Mouse (Mus musculus) activated CD4-positive, CD25-positive, alpha-beta regulatory T cell, adult 4 months (primary cell): Measurements from ENCODE around the gene Adam10. TPM values are rescaled to one million over a fixed set of nuclear protein-coding genes. Genes with fewer than 3 reads are reported as not detected.

Experiments used
- ATAC-seq: one replicate; pipeline ENCODE4 v1.8.0; 2017
- polyA plus RNA-seq, 2 experiments: library from polyadenylated mRNA; unstranded; fragments of 100-300 nt; shearing (Covaris generic); gene quantifications; one replicate each; pipeline ENCODE4 v1.2.1; 2017

Gene Adam10
- polyA plus RNA-seq, 2 experiments from 2014 or later, result 72.7 to 77.6 TPM

DNA sequence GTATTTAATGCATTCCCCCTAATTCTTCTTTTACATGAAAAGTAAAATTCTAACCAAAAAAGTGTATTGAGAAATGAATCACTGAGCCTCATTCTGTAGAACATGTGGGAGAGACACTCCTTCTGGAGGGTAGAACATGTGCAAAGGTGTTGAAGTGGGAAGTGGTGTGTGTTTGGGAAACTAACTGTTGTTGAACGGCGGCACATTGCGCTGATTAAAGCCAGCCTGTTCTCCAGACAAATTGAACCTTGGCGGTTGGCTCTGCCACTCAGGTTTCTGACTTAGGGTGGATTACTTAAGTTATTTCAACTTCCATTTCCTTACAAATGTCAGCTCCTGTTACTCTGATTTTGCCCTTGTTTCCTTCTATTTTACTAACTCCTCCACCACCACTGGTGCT lies 5.1 kb upstream of the Adam10 start:
- ATAC-seq, result no peak

DNA sequence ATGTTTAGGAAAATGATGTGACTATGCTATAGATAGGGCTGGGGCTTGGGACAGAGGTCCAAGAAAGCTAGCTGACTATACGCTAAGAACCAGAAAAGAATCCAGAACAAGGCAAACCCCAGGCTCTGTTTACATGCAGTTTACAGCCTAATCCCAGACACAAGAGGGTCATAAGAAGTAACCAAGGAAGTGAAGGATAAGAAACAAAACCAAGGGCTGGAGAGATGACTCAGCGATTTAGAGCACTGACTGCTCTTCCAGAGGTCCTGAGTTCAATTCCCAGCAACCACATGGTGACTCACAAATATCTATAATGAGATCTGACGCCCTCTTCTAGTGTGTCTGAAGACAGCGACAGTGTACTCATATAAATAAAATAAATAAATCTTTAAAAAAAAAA lies 3.7 kb upstream of the Adam10 start:
- ATAC-seq, result no peak

DNA sequence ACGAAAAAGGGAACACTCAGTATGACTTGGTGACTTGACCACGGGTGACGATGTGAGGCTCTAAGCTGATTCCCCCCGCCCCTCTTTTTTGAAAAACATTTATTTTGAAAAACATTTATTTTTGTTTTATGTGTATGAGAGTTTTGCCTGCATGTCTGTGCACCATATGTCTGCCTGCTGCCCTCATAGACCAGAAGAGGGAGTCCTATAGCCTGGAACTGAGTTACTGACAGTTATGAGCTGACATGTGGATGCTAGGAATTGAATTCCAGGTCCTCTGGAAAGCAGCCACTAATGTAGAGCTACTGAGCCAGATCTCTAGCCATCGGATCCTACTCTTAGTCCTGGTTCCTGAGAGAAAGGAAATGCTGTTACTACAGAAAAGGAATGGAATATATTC lies 2.8 kb upstream of the Adam10 start:
- ATAC-seq, result no peak

DNA sequence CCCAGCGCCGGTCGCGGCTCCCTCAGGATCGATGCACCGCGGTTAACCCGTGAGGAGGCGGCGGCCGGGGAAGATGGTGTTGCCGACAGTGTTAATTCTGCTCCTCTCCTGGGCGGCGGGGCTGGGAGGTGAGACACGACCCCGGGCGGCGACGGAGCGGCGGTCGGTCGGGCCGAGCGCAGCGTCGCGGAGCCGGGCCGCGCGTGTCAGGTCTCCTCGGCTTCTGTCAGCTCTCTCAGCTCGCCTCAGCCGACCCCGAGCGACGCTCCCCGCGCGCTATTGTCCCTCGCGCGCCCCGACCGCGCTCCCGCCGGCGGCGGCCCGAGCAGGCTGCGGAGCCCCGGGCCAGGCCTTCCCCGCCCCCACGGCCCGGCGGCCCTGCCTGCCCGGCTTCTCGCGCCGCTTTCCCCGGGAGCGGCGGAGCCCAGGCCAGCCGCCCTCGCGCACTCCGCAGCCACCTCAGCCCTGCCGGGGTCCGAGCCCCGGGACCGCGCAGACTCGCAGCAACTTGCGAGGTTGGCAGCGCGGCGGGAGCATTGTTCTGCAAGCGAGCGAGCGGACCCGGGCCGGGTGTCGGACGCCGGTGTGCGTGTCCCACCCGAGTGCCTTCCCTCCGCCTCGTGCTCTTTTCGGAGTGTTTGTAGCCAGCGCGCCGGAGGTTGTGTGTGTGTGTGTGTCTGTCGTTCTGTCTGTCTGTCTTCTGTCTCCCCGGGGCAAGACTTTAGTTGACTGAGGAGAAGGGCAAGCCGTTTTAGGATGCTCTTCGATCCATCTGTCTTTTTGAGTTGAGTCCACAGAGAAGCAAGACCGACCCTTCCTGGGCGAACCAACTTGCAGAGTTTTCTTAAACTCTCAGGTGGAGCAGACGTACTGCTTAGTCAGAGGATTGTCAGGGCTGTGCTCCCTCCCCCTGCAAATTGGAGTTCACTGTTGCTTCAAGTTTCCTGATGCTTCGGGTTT lies 615 bp downstream of the Adam10 start:
- ATAC-seq, result peak; percentile 23

DNA sequence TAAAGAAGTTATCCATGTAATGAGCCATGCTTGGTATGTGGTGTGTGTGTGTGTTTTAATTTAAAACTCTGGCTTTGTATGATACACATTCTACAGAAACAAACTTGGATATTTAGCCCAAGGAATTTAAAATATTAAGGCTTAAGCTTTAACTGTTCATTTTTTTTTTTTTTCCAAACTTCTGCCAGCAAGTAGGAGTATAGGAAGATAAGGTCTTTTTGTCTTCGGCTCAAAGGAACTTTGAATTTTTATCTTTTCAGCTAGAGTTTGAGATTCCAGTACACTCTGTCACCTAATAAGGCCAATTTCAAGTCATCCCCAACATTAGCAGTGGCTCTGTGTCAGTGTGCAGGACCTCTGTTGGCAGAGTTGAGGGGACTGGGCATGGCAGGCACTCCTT lies 3.4 kb downstream of the Adam10 start:
- no peak for ATAC-seq

DNA sequence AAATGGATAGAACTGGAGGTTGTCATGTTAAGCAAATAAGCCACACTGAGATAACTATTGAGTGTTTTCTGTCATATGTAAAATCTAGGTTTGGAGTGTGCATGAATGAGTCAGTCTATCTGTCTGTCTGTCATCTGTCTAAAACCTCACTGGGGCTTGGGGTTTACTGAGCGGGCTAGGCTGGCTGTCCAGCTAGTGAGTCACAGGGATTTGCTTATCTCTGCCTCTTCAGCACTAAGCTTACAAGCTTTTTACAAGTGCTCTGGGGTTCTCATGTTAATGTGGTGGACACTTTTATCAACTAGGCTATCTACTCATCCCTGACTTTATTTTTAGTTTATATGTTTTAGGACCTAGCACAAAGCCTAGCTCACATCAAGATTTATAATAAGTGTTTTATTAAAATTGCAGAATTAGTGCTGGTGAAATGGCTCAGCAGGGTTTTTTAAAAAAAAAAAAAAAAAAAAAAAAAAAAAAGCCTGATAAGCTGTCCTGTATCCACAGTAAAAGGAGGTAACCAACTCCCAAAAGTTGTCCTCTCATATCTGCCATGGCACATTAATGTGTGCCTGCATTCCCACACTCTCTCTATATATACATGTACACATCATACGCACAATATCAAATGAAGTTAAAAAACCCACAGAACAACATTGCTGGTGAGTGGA lies 9.6 kb downstream of the Adam10 start:
- ATAC-seq, result no peak

DNA sequence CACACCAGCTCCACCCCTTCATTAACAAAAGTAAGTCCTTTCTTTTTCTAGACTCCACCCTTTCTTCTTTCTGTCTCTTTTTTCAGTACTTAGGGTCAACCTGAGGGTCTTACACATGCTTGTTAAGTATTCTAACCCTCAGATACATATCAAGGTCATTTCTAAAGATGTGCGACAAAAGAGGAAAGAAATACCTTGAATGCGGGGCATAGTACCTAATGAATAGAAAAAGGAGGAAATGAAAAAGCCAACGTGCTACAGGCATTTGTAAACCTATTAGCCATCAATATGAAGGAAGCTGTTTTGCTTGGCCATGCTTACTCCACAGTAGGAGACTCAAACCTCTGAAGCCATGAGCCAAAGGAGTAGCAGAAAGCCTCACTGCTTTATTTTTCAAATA lies 11.1 kb downstream of the Adam10 start:
- no peak for ATAC-seq

DNA sequence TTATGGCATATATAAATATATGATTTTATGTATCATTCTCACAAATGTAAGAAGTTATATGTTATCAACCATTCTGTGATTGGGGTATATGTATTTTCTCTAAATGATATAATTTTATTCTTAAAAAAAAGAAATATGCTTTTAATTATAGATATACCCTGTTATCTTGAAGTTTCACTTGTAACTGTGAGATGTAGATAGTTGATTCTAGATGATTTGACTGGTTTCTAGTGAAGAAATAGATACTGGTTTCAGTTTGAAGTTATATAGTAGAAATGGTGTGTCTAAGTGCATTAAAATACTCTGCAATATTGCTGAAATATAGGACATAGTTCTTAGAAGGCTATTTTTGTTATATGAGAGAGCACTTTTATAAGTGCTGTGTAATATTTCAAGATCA lies 11.8 kb downstream of the Adam10 start:
- no peak for ATAC-seq

DNA sequence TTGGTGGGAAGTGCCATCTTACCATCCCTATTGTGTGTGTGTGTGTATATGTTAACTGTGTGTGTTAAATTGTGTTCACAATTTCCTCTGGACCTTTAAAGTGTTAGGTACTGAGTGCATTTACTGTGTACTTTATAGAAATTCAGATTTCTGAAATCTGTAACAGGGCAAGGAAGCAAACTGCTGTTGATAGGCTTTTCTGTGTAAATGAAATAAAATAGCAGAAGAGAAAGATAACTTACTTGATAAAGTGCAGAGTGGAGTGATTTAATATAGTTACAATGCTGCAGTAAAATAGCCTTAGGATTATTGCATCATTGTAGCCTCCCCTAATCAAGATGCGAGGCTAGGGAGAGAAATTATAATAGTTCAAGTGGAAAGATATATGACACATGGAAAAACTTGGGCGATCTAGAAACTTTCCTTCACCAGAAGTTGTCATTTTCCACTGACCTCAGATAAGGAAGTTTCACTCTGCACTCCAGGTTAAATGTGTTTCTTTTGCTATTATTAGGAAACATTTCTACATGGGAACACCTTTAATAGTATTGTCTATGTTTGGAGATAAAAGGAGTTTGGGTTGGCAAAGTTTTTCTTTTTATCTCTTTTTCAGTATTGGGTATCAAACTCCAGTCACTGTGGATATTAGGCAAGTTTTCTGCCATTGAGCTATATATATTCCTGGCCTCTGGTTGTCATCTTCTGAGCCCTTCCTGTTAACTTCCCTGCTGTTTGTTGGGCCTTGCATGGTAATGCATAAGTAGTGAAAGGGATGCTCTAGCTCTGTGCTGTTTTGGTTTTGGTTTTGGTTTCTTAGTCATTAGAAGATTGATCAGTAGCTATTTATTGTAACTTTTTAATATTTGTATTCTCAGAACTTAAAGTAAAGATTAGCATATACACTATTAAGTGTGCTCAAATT lies 13.2 kb downstream of the Adam10 start:
- peak; percentile 84 for ATAC-seq

DNA sequence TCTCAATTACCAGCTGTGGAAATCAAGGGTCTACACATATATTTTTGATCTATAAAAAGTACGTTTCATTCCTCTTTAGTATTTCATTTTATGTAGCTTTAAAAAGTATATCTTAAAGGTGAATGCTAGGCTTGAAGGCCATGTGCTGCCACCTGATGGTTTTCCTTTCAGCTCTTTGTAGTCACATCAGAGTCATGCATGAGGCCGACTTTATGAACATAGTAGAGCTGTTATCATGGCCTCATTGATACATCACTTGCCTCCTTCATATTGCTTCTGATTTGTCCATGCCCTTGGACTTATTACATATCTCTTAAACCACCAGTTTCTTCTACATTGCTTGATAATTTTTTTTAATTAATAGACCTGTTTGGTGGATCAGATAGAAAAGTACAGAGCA lies 16.9 kb downstream of the Adam10 start:
- ATAC-seq, result no peak

DNA sequence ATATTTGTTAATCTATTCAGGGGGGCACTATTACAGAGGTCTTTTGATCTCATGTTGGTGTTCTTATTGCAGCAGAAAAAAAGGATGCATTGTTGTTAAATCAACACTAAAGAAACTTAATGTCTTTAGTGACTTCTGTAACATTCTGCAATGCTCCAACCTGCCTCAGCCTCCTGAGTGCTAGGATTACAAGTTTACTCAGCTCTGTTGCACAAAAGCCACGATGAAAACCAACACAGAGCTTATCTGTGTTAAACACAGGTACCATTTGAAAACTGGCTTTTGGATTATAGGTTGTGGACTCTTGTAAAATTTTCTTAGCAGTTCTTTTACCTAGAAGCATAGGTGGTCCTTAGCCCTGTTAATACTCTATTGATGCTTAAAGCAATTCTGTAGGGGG lies 19.3 kb downstream of the Adam10 start:
- ATAC-seq, result no peak

DNA sequence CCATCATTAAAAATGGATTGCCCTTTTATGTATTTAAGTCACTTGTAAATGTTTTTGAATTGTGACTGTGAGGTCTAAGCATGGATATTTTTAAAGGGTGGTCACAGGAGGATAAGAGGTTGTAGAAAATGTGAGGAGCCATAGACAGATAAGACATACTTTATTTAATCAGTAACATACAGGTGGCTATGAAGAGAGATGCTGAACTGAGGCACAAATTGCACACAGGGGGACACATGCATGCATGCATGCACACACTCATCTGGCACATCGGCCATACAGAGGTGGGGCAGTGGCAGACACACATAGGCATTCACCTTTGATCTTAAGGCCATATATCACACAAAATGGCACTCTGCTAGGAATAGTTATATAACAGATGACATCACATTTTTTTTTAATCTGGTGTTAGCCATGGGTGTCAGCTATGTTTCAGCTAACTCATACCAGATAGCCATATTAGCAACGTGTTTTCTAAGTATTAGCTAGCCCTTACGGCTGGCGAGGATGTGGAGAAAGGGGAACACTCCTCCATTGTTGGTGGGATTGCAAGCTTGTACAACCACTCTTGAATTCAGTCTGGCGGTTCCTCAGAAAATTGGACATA lies 24.9 kb downstream of the Adam10 start:
- no peak for ATAC-seq

DNA sequence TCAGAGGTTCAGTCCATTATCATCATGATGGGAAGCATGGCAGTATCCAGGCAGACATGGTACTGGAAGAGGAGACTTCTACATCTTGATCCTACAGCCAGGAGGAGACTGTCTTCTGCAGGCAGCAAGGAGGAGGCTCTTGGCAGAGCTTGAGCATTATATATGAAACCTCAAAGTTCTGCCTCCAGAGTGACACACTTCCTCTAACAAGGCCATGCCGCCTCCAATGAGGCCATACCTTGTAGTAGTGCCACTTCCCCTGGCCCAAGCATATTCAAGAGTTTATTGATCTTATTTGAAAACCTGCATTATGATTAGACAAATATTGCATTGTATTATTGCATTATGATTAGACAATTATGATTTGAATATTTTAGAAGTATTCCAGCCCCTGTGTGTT lies 27.6 kb downstream of the Adam10 start:
- no peak for ATAC-seq

DNA sequence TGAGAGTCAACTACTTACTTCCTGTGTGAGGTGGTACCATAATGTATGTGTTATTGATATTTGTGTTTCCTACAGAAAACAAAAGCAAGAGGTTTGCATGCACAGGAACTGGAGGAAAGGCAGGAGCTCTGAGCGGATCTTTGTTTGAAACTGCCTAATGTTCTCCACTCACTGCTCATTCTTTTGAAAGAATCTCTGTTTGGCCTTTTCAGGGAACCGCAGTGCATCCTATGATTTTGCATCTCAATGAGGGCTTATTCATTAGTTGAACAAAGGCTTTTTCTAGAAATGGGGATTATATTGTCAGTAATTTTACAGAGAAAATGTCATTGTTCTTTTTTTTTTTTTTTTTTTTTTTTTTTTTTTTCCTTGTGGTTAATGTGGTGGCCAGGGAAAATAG lies 50.7 kb downstream of the Adam10 start:
- ATAC-seq, result no peak

DNA sequence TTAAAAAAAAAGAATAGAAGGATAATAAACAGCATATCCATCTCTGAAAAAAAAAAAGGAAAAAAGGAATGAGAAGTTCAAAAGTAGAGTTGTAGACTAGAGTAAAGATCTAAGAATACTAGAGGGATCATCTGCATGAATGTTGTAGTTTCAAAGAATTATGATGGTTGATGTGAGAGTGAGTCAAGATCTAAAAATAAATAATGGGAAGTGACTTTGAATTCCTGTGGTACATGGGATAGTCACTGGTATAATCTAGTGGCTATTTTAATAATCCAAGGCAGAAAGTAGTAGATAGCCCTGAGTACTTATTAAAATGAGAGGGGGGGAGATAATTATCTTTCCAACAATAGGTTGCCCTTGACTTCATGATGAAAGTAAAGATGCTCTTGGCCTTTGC lies 52.3 kb downstream of the Adam10 start:
- ATAC-seq, result no peak

DNA sequence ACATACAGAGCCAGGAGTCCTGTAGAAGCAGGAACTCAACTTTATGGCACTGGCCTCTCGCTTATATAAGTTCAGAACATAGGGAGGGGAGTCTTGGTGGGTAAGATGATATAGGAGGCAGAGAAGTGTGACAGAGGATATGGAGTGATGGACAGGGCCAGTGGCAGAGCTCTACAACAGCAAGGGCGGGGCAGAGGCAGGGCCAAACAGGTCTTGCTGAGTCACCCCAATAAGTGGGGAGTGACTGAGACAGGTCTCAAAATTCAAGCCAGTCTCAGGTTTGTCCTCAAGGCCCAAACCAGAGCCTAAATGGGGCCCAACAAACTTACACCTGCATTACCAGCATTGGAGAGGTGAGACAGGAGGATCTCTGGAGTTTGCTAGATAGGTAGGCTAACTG lies 54.4 kb downstream of the Adam10 start:
- ATAC-seq, result no peak

DNA sequence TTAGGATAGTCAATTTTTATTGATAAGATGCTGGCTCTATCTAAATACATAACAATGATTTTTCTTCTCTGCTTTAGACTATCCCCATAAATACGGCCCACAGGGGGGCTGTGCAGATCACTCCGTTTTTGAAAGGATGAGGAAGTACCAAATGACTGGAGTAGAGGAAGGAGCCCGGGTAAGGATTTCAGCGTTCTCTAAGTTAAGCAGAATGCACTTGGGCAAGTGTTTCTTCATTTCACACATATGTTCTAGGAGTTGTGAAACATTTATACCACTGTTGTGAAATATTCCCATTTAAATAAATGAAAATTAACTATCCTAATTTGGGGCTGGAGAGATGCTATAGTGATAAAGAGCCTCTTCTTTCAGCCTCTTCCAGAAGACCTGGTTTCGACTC lies 61.2 kb downstream of the Adam10 start:
- ATAC-seq, result no peak

DNA sequence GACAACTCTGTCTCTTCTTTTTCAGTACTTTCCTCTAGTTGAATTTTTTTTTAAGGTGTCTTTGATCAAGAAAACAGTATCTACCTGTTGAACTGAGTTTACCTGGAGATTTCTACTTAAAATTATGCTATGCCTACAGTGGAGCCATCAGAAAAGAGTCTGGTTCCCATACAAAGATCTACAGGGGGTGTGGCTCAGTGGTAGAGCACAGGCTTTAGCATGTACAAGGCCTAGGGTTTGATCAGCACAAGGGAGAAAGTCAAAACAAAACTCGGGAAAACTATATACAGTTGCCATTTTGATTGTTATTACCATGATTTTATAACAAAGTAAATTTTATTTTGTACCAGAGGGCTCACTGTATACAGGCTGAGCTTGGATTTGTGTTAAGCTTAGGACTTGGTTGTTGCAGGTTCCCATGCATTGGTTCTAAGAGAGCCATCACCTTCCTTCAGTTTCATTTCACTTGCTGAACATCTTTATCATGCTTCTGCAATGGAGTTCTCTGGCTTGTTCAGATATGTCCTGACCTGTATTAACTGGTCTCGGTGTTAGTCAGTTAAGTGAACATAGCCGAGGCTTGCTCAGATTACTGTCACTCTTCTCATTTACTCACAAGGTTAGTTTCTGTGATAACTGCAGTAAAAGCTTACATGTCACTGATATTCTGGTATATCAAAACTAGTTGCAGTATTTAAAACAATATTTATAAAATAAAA lies 72.9 kb downstream of the Adam10 start:
- no peak for ATAC-seq

DNA sequence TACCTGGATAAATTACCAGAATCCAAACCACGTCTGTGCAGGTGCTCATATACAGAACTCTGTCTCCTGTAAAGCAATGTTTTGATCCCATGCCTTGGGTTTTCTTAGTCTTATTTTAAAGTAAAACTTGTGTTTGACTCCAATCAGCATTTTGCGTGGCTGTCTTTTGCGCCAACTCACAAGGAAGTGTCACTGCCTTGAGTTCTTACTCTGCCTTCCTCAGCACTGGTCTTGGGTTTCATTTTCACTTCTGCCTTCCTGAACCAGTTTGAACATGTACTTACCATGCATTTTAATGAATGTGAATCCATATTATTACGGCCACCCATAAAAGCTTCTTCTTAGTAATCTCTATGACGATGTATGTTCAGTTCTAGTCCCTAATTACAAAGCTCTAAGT lies 82.2 kb downstream of the Adam10 start:
- peak; percentile 85 for ATAC-seq

DNA sequence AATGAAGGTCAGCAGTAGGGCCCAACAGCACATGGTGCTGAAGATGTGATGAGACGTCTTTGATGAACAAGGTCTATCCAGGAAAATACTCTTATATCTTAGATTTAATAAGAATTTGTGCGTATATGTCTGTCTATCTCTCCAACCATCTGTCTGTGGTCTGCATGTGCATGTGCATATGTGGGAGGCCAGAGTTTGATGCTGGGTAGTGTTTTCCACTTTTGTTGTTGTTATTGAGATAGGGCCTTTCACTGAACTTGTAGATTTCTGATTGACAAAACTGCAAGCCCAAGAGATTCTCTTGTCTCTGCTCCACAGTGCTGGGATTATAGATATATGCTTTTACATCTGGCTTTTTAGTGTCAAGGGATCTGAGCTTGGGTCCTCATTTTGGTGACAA lies 96.7 kb downstream of the Adam10 start:
- no peak for ATAC-seq

DNA sequence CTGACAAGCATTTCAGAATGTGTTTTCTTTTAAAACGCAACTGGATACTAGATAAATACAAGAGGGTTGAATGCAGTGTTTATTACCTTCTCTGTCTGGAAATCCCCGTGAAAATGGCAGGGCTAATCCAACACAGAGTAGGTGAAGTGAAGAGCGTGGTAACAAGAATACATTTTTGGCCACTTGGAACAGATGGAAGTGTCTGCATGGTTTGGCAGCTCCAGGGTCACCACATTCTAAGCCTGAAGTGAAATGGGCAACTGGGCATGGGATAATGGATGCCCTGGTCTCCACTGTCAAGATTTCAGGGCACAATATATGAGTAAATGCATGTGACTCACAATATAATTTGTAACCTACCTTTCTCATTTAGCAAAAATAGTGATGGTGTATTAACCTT lies 103.4 kb downstream of the Adam10 start:
- ATAC-seq, result no peak

DNA sequence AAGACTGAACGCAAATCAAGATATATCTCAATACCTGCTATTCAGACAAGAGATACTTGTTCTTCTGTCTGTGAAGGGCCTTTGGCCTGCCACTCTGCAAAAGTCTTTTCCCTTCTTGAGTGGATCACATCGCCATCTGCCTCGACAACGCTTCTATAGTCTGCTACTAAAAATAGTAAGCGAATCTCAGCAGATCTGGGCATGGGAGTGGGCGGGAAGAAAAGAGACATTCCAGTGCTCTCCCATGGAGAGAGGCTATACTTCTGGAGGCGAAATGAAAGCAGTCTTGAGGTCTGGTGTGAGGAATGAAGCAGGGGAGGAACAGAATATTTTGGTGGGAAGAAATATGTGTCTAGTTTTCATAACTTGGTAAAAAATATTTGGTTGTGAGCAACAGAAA lies 109.9 kb downstream of the Adam10 start:
- ATAC-seq, result no peak
